Mouse (Mus musculus): ENCODE measurements around the gene Jund. TPM values are rescaled to one million over a fixed set of nuclear protein-coding genes. Genes with fewer than 3 reads are reported as not detected.

Gene Jund
- polyA plus RNA-seq, 1 experiment from 2014 or later: 23.7 TPM

DNA sequence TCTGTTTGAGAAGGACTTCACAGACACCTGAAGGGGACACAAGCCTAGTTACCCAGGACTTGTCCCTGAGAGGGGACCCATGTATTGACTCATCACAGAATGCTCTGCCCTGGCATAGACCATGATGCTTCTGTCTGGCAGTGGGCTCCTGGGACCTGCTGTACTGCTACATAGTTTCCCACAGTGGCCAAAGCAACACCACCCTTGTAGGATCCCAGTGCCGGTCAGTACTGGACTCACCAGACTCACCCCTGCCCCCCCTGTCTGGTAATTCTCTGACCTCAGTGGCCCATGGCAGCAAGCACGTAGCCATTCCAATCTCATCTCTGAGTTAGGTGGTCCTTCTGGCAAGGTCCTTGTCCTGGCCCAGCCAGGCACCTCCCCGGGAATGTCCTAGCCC is 10.6 kb upstream of the Jund start:
- no peak for ATAC-seq (ENCODE audit: insufficient read depth)
- 61% methylated on average over 3 of the region's 3 CpGs for WGBS (ENCODE audit: insufficient replicate concordance)
- H3K9me3 ChIP-seq (replicated peaks): no peaks in the 10 kb centered on the region
- H3K27me3 ChIP-seq: peaks cover 29% of the 10 kb centered on the region
- no peak overlapping the region for H3K4me2 ChIP-seq
- H3K4me3 ChIP-seq (replicated peaks): no peak overlapping the region
- H3K36me3 ChIP-seq (replicated peaks): no peaks in the 10 kb centered on the region
- H3K27ac ChIP-seq (replicated peaks): no peak overlapping the region
- H3K4me1 ChIP-seq (replicated peaks): peaks cover 15% of the 10 kb centered on the region
- no peak overlapping the region for H3K9ac ChIP-seq

DNA sequence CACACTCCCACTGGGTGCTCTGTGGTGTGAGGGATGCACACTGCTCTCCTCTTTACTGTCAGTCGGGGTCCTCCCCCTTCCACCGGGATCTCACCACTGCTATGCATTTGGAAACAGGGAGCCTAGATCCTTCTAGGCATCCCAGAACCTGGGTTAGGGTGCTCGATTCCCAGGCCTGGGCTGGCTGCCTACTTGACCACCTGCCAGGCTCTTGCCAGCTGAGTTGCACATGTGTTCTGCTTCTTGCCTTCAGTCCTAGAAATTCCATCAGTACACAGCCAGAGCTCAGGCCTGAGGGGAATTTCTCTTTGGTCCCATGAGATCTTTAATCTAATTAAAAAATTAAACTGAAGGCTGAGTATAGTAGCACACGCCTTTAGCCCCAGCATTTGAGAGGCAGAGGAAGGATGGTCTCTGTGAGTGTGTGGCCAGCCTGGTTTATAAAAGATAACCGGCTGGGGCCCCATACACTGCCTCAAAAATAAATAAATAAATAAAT is 8.8 kb upstream of the Jund start:
- Histone ChIP-seq H3K4me2 (no peak overlapping the region), H3K36me3 (replicated peaks) (no peaks in the 10 kb centered on the region), H3K4me1 (replicated peaks) (peaks cover 26% of the 10 kb centered on the region), H3K4me3 (replicated peaks) (no peak overlapping the region), H3K27me3 (peaks cover 26% of the 10 kb centered on the region), H3K27ac (replicated peaks) (no peak overlapping the region), H3K9me3 (replicated peaks) (no peaks in the 10 kb centered on the region), H3K9ac (no peak overlapping the region)
- no peak for ATAC-seq (ENCODE audit: insufficient read depth)
- WGBS (ENCODE audit: insufficient replicate concordance): 50% methylated on average over 5 of the region's 5 CpGs

GRCm38 (mm10) chr8:70691230-70691629 is 7.5 kb upstream of the Jund start:
- WGBS (ENCODE audit: insufficient replicate concordance): 72% methylated on average over 4 of the region's 4 CpGs
- H3K4me1 ChIP-seq (replicated peaks): peaks cover 39% of the 10 kb centered on the region

DNA sequence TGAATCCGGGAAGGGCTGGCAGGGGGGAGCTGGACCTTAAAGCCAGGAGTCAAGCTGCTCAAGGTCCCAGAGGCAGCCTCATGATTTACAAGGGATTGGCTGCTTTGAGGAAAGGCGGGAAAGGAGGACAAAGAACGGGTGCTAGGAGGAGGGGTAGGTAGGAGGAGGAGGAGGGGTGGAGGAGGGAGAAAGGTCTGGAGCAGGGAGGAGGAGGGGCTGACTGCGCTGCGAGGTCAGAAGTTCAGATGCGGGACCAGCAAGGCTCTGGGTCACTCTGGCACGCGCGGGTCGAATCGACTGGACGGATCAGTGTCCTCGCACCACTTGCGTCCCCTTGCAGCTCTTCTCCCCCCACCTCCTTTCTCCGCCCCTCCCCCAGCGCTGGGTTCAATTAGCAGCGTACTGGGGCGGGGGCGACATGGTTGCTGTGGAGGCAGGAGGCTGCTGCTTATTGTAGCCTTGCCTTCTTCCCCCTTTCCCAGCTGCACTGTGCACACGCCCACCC is 7.0 kb upstream of the Jund start:
- 17% methylated on average over 19 of the region's 20 CpGs for WGBS (ENCODE audit: insufficient replicate concordance)
- peaks cover 45% of the 10 kb centered on the region for H3K4me1 ChIP-seq (replicated peaks)
- H3K9ac ChIP-seq: no peak overlapping the region
- no peaks in the 10 kb centered on the region for H3K9me3 ChIP-seq (replicated peaks)
- no peak for ATAC-seq (ENCODE audit: insufficient read depth)
- no peak overlapping the region for H3K27ac ChIP-seq (replicated peaks)
- H3K27me3 ChIP-seq: peaks cover 21% of the 10 kb centered on the region; the same call in 1 of the 2 replicates
- H3K4me3 ChIP-seq (replicated peaks): no peak overlapping the region
- H3K4me2 ChIP-seq: peak overlapping the region; percentile 48
- H3K36me3 ChIP-seq (replicated peaks): no peaks in the 10 kb centered on the region

More at GRCm38 (mm10) chr8:70691230-70691629, 7.5 kb upstream of the Jund start:
- peak overlapping the region; percentile 48; the same call in 1 of the 2 replicates for H3K4me2 ChIP-seq
- no peak overlapping the region for H3K27ac ChIP-seq (replicated peaks)
- H3K27me3 ChIP-seq: peaks cover 21% of the 10 kb centered on the region; the same call in 1 of the 2 replicates
- H3K4me3 ChIP-seq (replicated peaks): no peak overlapping the region
- H3K9me3 ChIP-seq (replicated peaks): no peaks in the 10 kb centered on the region
- H3K9ac ChIP-seq: no peak overlapping the region
- no peaks in the 10 kb centered on the region for H3K36me3 ChIP-seq (replicated peaks)
- ATAC-seq (ENCODE audit: insufficient read depth): no peak

DNA sequence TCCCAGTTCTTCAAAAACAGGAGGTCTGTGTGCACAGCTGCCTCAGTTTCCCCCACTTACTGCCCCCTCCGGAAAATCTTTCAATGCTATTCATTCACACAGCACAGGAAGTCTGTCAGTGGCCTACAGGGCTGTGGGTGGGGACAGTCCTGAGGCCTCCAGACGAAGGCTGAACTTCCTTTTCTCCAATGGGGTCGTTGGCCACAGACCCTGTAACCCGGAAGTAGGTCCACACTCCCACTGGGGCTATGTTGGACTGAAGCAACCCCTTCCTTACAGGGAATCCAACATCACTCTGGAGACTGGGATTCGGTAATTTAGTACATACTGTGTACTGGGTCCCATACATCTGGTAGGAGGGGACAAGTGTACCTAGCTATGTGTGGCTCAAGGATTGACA is 5.1 kb upstream of the Jund start:
- no peak overlapping the region for H3K27ac ChIP-seq (replicated peaks)
- no peak overlapping the region for H3K9ac ChIP-seq
- ATAC-seq (ENCODE audit: insufficient read depth): no peak
- no peak overlapping the region for H3K4me2 ChIP-seq
- H3K9me3 ChIP-seq (replicated peaks): no peaks in the 10 kb centered on the region
- WGBS (ENCODE audit: insufficient replicate concordance): 24% methylated on average over 5 of the region's 5 CpGs
- H3K36me3 ChIP-seq (replicated peaks): no peaks in the 10 kb centered on the region
- peaks cover 21% of the 10 kb centered on the region; the same call in 1 of the 2 replicates for H3K27me3 ChIP-seq
- H3K4me3 ChIP-seq (replicated peaks): no peak overlapping the region
- peaks cover 62% of the 10 kb centered on the region for H3K4me1 ChIP-seq (replicated peaks)

GRCm38 (mm10) chr8:70695318-70696018 is 3.3 kb upstream of the Jund start:
- Histone ChIP-seq H3K4me3 (replicated peaks) (peak overlapping the region; percentile 49), H3K4me1 (replicated peaks) (peaks cover 74% of the 10 kb centered on the region)

DNA sequence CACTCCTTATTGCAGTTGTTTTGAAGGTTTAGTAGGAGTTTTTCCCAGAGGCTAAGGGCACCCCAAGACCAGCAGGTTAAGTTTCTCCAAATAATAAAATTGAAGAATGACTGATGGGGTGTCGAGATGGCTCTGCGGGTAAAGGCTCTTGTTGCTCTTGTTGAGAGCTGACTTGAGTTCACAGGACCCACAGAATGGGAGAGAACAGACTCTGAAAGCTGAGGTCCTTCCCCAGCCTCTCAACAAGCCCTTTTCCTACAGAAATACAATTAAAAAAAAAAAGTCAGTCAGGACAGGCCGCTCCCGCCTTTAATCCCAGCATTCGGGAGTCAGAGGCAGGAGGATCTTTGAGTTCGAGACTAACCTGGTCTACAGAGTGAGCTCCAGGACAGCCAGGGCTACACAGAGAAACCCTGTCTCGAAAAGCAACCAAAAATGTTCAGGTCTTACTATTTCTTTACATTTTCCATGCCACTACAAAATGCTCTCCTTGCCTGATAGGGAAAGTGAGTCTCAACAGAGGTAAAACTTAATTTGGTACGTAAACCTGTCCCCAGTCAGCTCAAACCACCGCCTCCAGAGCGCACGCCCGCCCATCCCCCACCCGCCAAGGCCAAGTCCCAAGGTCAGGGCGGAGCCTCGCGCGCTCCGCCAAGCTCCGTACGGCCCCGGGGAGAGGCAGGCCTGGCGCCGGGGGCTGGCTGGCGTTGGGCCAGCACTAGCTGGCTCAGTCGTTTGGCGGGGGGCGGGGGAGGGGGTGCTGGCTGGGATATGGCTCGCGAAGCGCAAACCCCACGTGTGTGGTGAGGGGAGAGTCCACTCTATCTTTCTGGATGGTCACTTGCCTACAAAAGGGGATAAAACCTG is 2.5 kb upstream of the Jund start:
- Histone ChIP-seq H3K4me2 (peak overlapping the region; percentile 87), H3K9me3 (replicated peaks) (no peaks in the 10 kb centered on the region), H3K4me3 (replicated peaks) (peak overlapping the region; percentile 49), H3K36me3 (replicated peaks) (no peaks in the 10 kb centered on the region), H3K4me1 (replicated peaks) (peaks cover 82% of the 10 kb centered on the region), H3K9ac (peak overlapping the region; percentile 74), H3K27ac (replicated peaks) (peak overlapping the region; percentile 95), H3K27me3 (peaks cover 13% of the 10 kb centered on the region; the same call in 1 of the 2 replicates)
- 3% methylated on average over 31 of the region's 31 CpGs for WGBS (ENCODE audit: insufficient replicate concordance)
- ATAC-seq (ENCODE audit: insufficient read depth): peak; percentile 35

More at GRCm38 (mm10) chr8:70695318-70696018, 3.3 kb upstream of the Jund start:
- H3K9me3 ChIP-seq (replicated peaks): no peaks in the 10 kb centered on the region
- H3K36me3 ChIP-seq (replicated peaks): no peaks in the 10 kb centered on the region
- peak overlapping the region; percentile 87 for H3K4me2 ChIP-seq
- ATAC-seq (ENCODE audit: insufficient read depth): no peak
- peaks cover 14% of the 10 kb centered on the region; the same call in 1 of the 2 replicates for H3K27me3 ChIP-seq
- peak overlapping the region; percentile 74 for H3K9ac ChIP-seq
- H3K27ac ChIP-seq (replicated peaks): peak overlapping the region; percentile 95
- WGBS (ENCODE audit: insufficient replicate concordance): 18% methylated on average over 32 of the region's 32 CpGs

DNA sequence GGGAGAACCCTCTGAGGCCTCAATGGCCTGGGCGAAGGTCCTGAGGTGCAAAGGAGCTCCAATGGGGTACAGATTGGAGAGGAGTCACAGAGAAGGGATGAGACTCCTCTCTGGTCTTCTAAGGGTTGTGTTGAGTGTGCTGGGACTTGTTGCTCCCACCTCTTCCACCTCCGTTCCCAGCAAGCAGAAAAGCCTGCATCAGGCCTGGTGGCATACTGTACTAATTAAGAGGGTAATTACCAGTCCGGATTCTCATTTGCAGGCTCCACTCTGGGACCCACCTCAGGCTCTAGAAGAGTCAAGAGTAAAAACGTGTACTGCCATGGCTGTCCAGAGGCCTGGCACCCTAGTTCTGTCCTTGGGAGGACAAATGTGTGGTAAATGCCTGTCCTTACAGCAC is 1.8 kb upstream of the Jund start:
- WGBS (ENCODE audit: insufficient replicate concordance): 47% methylated on average over 4 of the region's 4 CpGs
- H3K4me2 ChIP-seq: peak overlapping the region; percentile 87
- peak overlapping the region; percentile 49 for H3K4me3 ChIP-seq (replicated peaks)
- peaks cover 6% of the 10 kb centered on the region; the same call in 1 of the 2 replicates for H3K27me3 ChIP-seq
- H3K36me3 ChIP-seq (replicated peaks): no peaks in the 10 kb centered on the region
- peak overlapping the region; percentile 74 for H3K9ac ChIP-seq
- ATAC-seq (ENCODE audit: insufficient read depth): no peak
- H3K27ac ChIP-seq (replicated peaks): peak overlapping the region; percentile 95
- H3K4me1 ChIP-seq (replicated peaks): peaks cover 84% of the 10 kb centered on the region
- no peaks in the 10 kb centered on the region for H3K9me3 ChIP-seq (replicated peaks)

DNA sequence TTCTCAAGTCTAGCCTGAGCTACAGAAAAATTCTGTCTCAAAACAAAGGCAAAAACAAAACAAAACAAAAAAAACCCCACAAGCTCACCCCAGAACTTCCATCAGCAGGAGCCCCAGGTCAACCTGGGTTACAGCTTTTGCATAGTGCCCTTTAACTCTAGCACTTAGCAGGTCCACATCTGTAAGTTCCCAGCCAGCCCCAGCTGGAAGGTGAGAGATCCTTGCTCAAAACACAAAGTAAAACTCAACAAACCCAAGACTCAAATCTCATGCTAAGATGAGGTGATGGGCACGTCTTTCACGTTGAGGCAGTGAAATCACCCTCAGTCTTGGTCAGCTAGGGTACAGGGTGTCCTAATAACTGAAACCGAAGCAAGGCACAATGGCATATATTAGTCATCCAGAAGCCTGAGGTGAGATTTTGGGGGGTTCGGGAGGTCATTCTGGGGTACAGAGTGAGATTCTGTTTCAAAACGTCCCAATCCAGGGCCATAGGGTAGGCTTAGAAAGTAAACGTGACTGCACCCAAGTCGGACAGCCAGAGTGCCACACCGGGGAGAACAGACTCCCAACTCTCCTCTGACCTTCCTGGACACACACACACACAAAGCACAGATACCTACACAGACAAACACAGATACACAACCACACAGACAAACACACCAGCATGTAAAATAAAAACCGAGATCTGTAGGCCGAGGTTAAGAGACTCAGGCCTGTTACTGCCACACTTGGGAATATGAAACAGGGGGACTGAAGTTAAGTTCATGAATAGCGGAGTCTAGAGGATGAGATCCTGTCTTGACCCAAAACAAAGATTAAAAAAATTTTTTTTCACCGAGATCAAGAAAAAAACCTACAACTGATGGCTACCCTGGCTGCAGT is 1.1 kb upstream of the Jund start:
- Histone ChIP-seq H3K27me3 (no peaks in the 10 kb centered on the region), H3K4me1 (replicated peaks) (peaks cover 81% of the 10 kb centered on the region), H3K9me3 (replicated peaks) (no peaks in the 10 kb centered on the region), H3K27ac (replicated peaks) (peak overlapping the region; percentile 95), H3K4me2 (peak overlapping the region; percentile 99), H3K36me3 (replicated peaks) (no peaks in the 10 kb centered on the region), H3K4me3 (replicated peaks) (peak overlapping the region; percentile 80), H3K9ac (peak overlapping the region; percentile 74)
- no peak for ATAC-seq (ENCODE audit: insufficient read depth)
- 65% methylated on average over 12 of the region's 12 CpGs for WGBS (ENCODE audit: insufficient replicate concordance)

- peaks cover 69% of the 10 kb centered on the region for H3K4me1 ChIP-seq (replicated peaks)
- peak; percentile 16 for ATAC-seq (ENCODE audit: insufficient read depth)
- peak overlapping the region; percentile 99 for H3K4me2 ChIP-seq
- peak overlapping the region; percentile 100 for H3K9ac ChIP-seq
- no peaks in the 10 kb centered on the region for H3K27me3 ChIP-seq
- H3K27ac ChIP-seq (replicated peaks): peak overlapping the region; percentile 95
- no peaks in the 10 kb centered on the region for H3K36me3 ChIP-seq (replicated peaks)
- under 1% methylated on average over 85 of the region's 89 CpGs for WGBS (ENCODE audit: insufficient replicate concordance)
- H3K4me3 ChIP-seq (replicated peaks): peak overlapping the region; percentile 80
- H3K9me3 ChIP-seq (replicated peaks): no peaks in the 10 kb centered on the region
Measured at GRCm38 (mm10) chr8:70699116-70699833, 526 bp downstream of the Jund start.
